Mouse (Mus musculus) cortical plate, adult 2 months (tissue): ENCODE data around the gene Wars. TPM values are rescaled to one million over a fixed set of nuclear protein-coding genes. Genes with fewer than 3 reads are reported as not detected.
A peak's percentile ranks its signal among the peaks of the same experiment; 100 is the strongest.

Experiments used
- H3K27ac ChIP-seq: fragments of 200-500 bp; 2 replicates; pipeline ENCODE4 v1.5.1; 2012; ENCODE audit warnings: low read length, control low read depth, inconsistent platforms; ENCODE audit not compliant: insufficient read depth
- H3K4me1 ChIP-seq: fragments of 200-500 bp; 2 replicates; pipeline ENCODE4 v1.6.1; 2011; ENCODE audit warnings: low read length; ENCODE audit not compliant: control insufficient read depth, insufficient read depth
- H3K4me3 ChIP-seq: fragments of 200-500 bp; 2 replicates; pipeline ENCODE4 v1.5.1; 2011; ENCODE audit warnings: mild to moderate bottlenecking, low read length, control low read depth; ENCODE audit not compliant: insufficient read depth
- CTCF ChIP-seq: fragments of 200-500 bp; IDR thresholded peaks from 2 replicates; pipeline ENCODE4 v1.5.1; 2011; ENCODE audit warnings: mild to moderate bottlenecking, control low read depth, low read length; ENCODE audit not compliant: insufficient read depth; ENCODE audit errors: extremely low read depth
- POLR2A ChIP-seq: fragments of 200-500 bp; IDR thresholded peaks from 2 replicates; pipeline ENCODE4 v1.6.1; 2011; ENCODE audit warnings: mild to moderate bottlenecking, low read length, control low read depth; ENCODE audit not compliant: insufficient read depth; ENCODE audit errors: extremely low read depth
- polyA plus RNA-seq: library from polyadenylated mRNA; depleted of rRNA; stranded (reverse); fragments of >200 nt; gene quantifications from 2 replicates; pipeline ENCODE4 v1.2.3, GENCODE M21; 2012

The Wars gene
- polyA plus RNA-seq, 1 experiment = 103 TPM

- TF ChIP-seq POLR2A (no peak), CTCF (0 out of 2 replicates have a peak, but pooled peaks have one; percentile 19)
- no peak overlapping the region for H3K4me3 ChIP-seq
- H3K27ac ChIP-seq = no peak overlapping the region
- peaks cover 6% of the 10 kb centered on the region for H3K4me1 ChIP-seq
These were observed 2.0 kb upstream of the Wars start for GRCm38 (mm10) chr12:108896006-108896405.

GRCm38 (mm10) chr12:108894432-108894816 is 450 bp upstream of the Wars start:
- H3K4me3 ChIP-seq = peak overlapping the region; percentile 82
- TF ChIP-seq CTCF (no peak), POLR2A (no peak)
- H3K4me1 ChIP-seq = peaks cover 6% of the 10 kb centered on the region
- no peak overlapping the region for H3K27ac ChIP-seq

GRCm38 (mm10) chr12:108892989-108893714 is 822 bp downstream of the Wars start, which contains the start of gene Wdr25:
Gene Wdr25, plus strand, starts transcription at chr12:108893631.
- peak within 1 kb of the TSS; percentile 82 for H3K4me3 ChIP-seq
- TF ChIP-seq CTCF (no peak), POLR2A (no peak)
- no peak within 1 kb of the TSS for H3K27ac ChIP-seq
- peaks cover 6% of the 10 kb centered on the region for H3K4me1 ChIP-seq

- Histone ChIP-seq H3K4me3 (no peak overlapping the region), H3K27ac (no peak overlapping the region), H3K4me1 (peaks cover 3% of the 10 kb centered on the region)
- no peak for TF ChIP-seq POLR2A
- no peak for TF ChIP-seq CTCF
These were observed 5.3 kb downstream of the Wars start for GRCm38 (mm10) chr12:108888632-108889031.

- Histone ChIP-seq H3K4me1 (no peaks in the 10 kb centered on the region), H3K27ac (no peak overlapping the region), H3K4me3 (no peak overlapping the region)
- TF ChIP-seq CTCF (no peak), POLR2A (no peak)
These were observed 6.9 kb downstream of the Wars start for GRCm38 (mm10) chr12:108887077-108887476.

- Histone ChIP-seq H3K27ac (no peak overlapping the region), H3K4me1 (no peaks in the 10 kb centered on the region), H3K4me3 (no peak overlapping the region)
- TF ChIP-seq POLR2A (no peak), CTCF (no peak)
These were observed 8.1 kb downstream of the Wars start for GRCm38 (mm10) chr12:108885906-108886305.

- Histone ChIP-seq H3K27ac (no peak overlapping the region), H3K4me1 (no peaks in the 10 kb centered on the region), H3K4me3 (no peak overlapping the region)
- no peak for TF ChIP-seq CTCF
- TF ChIP-seq POLR2A = no peak
These were observed 11.2 kb downstream of the Wars start for GRCm38 (mm10) chr12:108882776-108883175.

- TF ChIP-seq POLR2A (no peak), CTCF (no peak)
These were observed 12.8 kb downstream of the Wars start for GRCm38 (mm10) chr12:108881192-108881591.

GRCm38 (mm10) chr12:108880606-108881005 is 13.4 kb downstream of the Wars start:
- no peaks in the 10 kb centered on the region for H3K4me1 ChIP-seq
- H3K4me3 ChIP-seq = no peak overlapping the region
- TF ChIP-seq POLR2A (no peak), CTCF (no peak)
- no peak overlapping the region for H3K27ac ChIP-seq

More at GRCm38 (mm10) chr12:108881192-108881591, 12.8 kb downstream of the Wars start:
- Histone ChIP-seq H3K27ac (no peak overlapping the region), H3K4me3 (no peak overlapping the region), H3K4me1 (no peaks in the 10 kb centered on the region)

- no peak overlapping the region for H3K4me3 ChIP-seq
- no peak overlapping the region for H3K27ac ChIP-seq
- H3K4me1 ChIP-seq = no peaks in the 10 kb centered on the region
- TF ChIP-seq CTCF = no peak
- TF ChIP-seq POLR2A = no peak
These were observed 14.8 kb downstream of the Wars start for GRCm38 (mm10) chr12:108879138-108879537.
